Mouse (Mus musculus) layer of hippocampus, postnatal 10 days (tissue): ENCODE data around the gene R3hcc1l. TPM values are rescaled to one million over a fixed set of nuclear protein-coding genes. Genes with fewer than 3 reads are reported as not detected.

Source experiments
- DNase-seq, 2 experiments: peaks; one replicate each; pipeline ENCODE4 v3.0.0; 2021; ENCODE audit warnings: low spot score in 2 of 2
- total RNA-seq, 2 experiments: library from RNA; stranded (reverse); gene quantifications; 2 replicates each; pipeline ENCODE4 v1.2.3; 2021

The R3hcc1l gene
- total RNA-seq, 2 experiments from 2014 or later, result 16.2 to 16.4 TPM

DNA sequence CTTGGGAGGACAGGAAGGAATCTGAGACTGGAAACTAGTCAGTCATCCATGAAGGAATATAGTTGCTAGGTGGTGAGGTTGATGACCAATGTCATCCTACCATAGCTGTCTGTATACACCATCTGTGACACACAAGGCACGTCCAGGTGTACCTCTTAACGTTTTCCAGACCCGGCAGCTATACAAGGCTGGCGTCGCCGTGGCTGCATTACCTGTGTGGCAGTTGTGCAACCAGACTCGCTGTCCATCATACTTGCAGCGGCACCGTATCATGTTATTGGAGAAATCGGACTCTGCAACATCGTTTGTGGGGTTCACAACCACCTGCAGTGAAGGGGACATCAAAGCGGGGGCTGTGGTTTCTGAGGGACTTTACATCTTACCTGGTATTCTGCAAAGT is 78.7 kb downstream of the R3hcc1l start:
- DNase-seq, result no peak

- DNase-seq, result no peak
Observed at GRCm38 (mm10) chr19:42597896-42598295, 79.3 kb downstream of the R3hcc1l start.

DNA sequence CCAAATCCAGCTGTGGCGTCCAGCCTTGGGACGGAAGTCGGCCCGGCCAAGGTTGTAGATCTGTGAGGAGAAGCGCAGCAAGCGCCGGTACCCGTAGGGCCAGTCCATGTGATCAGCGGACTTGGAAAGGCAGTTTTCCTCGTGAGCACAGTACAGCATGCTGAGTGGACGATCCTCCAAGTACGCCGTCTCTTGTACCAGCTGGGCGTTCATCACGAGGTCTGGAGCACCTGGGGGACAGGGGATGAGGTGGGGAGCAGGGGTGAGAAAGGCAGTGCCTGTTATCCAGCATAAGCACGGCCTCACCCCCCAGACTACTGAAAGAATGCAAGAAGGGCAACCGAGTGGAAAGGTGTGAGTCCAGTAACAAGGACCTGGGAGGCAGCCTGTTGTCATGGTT is 81.3 kb downstream of the R3hcc1l start:
- no peak for DNase-seq

DNA sequence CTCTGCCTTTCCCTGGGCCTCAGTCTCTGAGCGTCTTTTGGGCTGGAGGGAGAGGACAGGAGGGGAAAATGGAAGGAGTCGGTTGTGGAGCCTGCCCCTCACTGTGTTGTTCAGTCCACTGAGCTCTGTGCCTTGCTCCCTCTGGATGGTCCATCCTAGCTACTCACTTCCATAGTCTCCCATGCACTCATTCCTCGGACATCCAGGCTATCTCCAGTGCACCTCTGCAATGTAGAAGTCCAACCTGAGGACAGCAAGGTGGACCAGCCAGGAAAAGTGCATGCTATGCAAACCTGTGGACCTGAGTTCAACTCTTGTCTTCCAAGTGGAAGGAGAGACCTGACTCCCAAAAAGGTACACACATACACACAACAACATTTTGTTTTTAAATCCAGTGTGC is 82.0 kb downstream of the R3hcc1l start:
- DNase-seq, result no peak

GRCm38 (mm10) chr19:42601445-42601844 is 82.9 kb downstream of the R3hcc1l start:
- no peak for DNase-seq

DNA sequence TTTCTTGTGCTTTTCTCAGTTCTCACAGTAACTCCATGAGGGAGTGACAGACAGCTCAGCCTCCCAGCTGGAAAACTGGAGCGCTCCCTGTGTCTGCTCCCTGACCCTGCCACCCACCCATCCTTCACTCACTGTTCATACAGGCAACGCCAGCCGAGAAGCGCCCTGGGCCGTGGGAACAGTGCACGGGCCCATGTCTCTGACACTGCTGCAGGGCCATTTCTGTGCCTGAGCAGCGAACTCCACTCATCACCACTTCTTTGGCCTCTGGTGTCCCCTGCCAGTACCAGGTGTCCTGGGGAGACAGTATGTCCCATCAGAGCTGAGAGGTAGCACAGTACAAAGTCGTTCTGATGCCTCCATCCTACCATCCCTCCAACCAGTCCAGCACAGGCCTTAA is 83.5 kb downstream of the R3hcc1l start:
- no peak for DNase-seq

GRCm38 (mm10) chr19:42602576-42602975 is 84.0 kb downstream of the R3hcc1l start:
- DNase-seq, result no peak

- DNase-seq, result no peak
Observed at GRCm38 (mm10) chr19:42608082-42608481, 89.5 kb downstream of the R3hcc1l start.

GRCm38 (mm10) chr19:42609716-42610115 is 91.2 kb downstream of the R3hcc1l start:
- DNase-seq, result no peak

- DNase-seq, result no peak
Observed at GRCm38 (mm10) chr19:42611746-42612145, 93.2 kb downstream of the R3hcc1l start.

DNA sequence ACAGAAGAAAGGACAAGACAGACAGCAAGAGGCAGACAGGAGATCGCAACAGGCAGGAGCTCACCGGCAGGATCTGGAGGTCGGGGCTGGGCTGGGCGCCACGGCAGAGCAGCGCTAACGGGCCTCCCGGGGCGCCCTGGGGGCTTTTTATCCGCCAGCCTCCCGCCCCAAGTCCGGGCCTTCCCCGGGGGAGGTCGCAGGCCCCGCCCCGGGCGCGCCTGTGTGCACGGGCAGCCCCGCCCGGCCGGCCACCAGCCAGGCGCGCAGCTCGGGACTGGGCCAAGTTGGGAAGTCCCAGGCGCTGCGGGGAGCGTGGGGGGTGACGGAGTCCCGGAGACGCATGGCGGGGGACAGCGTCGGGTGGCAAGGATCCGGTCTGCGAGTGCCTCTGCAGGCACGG is 94.1 kb downstream of the R3hcc1l start, which contains the start of gene Loxl4:
Loxl4 (minus strand) TSS at position 160 of the 400 bp plus-strand sequence.
- DNase-seq, result peak in 1 of 2 experiments; percentile 33

DNA sequence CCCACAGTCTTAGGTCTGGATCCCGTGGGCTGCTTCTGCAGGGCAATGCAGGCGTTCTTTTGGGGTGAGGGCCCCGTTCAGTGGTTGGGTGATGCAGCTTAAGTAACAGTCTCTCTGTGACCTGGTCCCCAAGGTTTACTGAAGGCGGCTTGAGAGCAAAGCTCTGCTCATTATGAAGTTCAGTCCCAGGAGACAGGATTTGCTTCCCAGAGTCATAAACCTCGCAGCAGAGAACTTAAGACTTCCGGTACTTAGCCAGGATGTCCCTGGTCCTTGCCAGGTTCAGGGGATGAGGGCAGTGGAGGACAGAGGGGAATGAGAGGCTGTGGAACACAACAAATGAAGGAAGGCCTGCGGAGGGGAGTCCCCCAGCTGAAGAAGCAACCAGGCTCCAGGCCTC is 94.6 kb downstream of the R3hcc1l start:
- DNase-seq, result no peak

- DNase-seq, result no peak
Observed at GRCm38 (mm10) chr19:42613647-42614225, 95.2 kb downstream of the R3hcc1l start.

DNA sequence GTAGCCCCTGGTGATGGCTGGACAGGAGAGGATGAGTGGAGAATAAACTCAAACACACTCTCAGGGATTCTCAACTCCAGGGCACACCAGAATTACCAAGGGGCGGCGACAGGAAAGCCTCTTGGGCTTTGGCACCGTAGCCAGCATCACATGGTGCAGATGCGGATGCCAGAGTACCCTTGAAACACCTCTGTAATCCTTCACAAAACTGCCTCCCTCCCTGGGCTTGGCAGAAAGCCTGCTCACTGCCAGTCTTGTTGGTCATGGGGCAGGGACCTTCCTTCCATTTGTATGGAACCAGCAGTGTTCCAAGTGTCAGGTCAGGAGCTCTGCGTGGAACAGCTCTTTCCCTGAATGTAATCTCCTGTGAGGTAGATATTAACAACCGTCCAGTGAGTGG is 109.5 kb downstream of the R3hcc1l start:
- DNase-seq, result no peak

- no peak for DNase-seq
Observed at GRCm38 (mm10) chr19:42631541-42631961, 113.0 kb downstream of the R3hcc1l start.

DNA sequence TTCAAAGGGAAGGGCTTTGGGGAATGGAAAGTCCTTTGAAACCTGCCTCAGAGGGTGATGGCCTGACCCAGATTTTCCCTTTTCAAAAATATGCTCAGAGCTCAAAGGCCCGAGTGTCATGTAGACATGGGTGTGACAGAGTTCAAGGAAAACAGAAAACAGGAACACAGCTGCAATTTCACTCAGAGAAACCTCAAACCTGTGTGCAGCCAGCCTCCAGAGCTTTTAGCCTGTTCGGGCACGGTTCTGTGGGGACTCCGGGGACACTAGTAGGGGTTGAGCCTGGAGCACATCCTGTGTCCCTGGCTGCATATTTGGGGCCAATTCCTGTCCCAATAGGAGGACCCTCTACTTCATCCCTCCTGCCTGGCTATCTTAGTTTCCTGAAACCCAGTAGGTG is 113.7 kb downstream of the R3hcc1l start:
- no peak for DNase-seq

DNA sequence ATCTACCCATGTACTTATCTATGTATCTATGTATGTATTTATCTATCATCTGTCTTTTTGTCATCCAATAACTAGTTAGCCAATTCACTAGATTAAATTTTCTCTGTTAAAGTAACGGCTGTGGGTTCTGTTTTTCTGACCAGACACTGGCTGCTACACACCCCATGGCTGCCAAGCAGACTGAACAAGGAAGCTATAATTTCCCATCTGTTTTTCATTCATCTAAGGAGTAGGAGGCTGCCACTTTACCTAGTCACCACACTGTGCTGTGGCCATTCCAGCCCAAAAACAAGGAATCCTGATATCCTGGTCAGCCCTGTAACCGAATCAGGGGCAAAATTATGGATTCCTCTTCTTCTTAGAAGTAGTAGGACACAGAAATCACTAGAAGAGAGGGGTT is 115.1 kb downstream of the R3hcc1l start:
- DNase-seq, result no peak

GRCm38 (mm10) chr19:42636631-42637030 is 118.1 kb downstream of the R3hcc1l start:
- no peak for DNase-seq

DNA sequence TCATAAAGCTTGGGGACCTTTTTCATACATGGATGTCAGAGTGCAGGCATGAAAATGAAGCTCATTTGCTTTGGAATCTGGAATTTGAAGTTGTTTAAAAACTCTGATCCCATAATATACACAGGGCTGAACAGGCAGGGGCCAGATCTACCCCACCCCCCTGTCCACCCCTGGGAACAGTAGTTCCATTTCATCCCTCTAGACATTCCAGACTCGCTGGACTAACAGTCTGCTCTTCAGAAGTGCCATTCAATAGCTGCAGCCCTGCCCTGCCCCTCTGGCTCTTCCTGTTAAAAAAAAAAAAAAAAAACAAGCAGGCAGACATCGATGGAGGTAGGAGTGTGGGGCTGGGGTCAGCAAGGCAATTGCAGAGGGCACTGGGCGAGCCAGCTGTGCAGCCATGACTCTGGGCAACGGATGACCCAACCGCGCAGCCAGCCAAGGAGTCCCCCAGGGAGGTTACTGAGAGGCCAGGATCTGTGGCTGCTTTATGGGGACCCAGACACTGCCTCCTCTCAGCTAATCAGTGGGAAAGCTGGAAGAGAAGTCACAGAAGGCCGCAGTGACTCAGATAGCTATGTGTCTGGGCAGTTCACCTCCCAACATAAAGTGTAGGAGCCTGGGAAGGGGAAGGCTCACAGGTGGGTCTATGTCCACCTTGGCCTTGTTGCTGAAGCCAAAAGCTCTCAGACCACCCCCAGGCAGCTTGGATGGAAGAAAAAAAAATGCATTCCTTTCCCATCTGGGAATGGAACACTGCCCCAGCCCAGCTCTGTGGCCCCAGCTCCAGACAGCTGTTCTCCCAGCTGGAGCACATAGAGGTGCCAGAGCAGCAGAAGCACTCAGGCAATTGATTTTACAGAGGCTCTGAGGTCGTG is 120.3 kb downstream of the R3hcc1l start:
- no peak for DNase-seq

DNA sequence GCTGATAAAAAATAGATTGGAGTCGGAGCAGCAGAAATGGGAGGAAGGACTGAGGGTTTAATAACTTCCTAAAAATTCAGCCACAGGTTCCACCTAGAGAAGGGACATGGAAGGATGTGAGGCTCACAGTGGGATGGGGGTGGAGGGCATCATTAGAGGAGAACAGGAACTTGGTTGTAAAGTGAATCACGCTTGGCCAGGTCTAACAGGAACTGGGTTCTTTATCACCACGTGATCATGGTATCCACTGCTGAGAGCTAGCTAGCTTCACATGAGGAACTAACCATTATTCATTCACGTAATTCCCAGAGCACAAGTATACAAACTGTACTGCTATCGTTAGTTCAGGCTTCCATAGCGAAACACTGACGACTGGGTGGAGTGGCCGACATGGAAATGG is 121.0 kb downstream of the R3hcc1l start:
- no peak for DNase-seq

GRCm38 (mm10) chr19:42640211-42640610 is 121.7 kb downstream of the R3hcc1l start:
- no peak for DNase-seq
